Mouse (Mus musculus) liver, embryonic 16.5 days (tissue): Measurements from ENCODE around the gene Arglu1. TPM values are rescaled to one million over a fixed set of nuclear protein-coding genes. Genes with fewer than 3 reads are reported as not detected.

Experiments used
- ATAC-seq: fragments of 200-750 bp; cut with Nextera tagmentation; 2 replicates; pipeline ENCODE4 v1.8.0; 2017; ENCODE audit warnings: low read depth, mild to moderate bottlenecking, moderate number of reproducible peaks, moderate library complexity
- H3K27ac ChIP-seq: fragments of 300-500 bp; sonication (generic); 2 replicates; pipeline ENCODE4 v1.5.1; 2014; ENCODE audit warnings: mild to moderate bottlenecking, low read length
- H3K27me3 ChIP-seq: fragments of 300-500 bp; sonication (generic); 2 replicates; pipeline ENCODE4 v1.6.1; 2014; ENCODE audit warnings: low read depth, low read length, mixed read lengths; ENCODE audit not compliant: control insufficient read depth, insufficient read depth
- H3K36me3 ChIP-seq: fragments of 300-500 bp; sonication (generic); 2 replicates; pipeline ENCODE4 v1.6.1; 2014; ENCODE audit warnings: mild to moderate bottlenecking; ENCODE audit not compliant: control insufficient read depth, insufficient read depth
- H3K4me1 ChIP-seq: fragments of 300-500 bp; sonication (generic); 2 replicates; pipeline ENCODE4 v1.6.1; 2014; ENCODE audit warnings: low read depth, low read length, mixed read lengths; ENCODE audit not compliant: control insufficient read depth
- H3K4me2 ChIP-seq: fragments of 300-500 bp; sonication (generic); 2 replicates; pipeline ENCODE4 v1.6.1; 2014; ENCODE audit warnings: low read depth, low read length, mixed read lengths
- H3K4me3 ChIP-seq: fragments of 300-500 bp; sonication (generic); 2 replicates; pipeline ENCODE4 v1.5.1; 2014; ENCODE audit warnings: low read depth, mild to moderate bottlenecking, low read length
- H3K9ac ChIP-seq: fragments of 300-500 bp; sonication (generic); 2 replicates; pipeline ENCODE4 v1.6.1; 2014; ENCODE audit warnings: low read depth, low read length
- H3K9me3 ChIP-seq: fragments of 300-500 bp; sonication (generic); replicated peaks from 2 replicates; pipeline ENCODE4 v1.6.1; 2016; ENCODE audit warnings: low read length; ENCODE audit not compliant: control insufficient read depth
- WGBS: fragments of 180-500 bp; shearing (Covaris S2); extraction: QIAGEN DNeasy Blood & Tissue Kit; methylation state at CpG from one replicate; pipeline ENCODE4 v1.1.7; 2014; ENCODE audit not compliant: insufficient replicate concordance; 5-methylcytosine and 5-hydroxymethylcytosine counted together
- polyA plus RNA-seq: library from polyadenylated mRNA; unstranded; fragments of >200 nt; fragmentation: Nextera tagmentation; extraction: Ambion mirVana; gene quantifications from 2 replicates; pipeline ENCODE4 v1.2.1, GENCODE M21; 2015

Gene Arglu1
- polyA plus RNA-seq, 1 experiment from 2014 or later = 24.7 TPM

DNA sequence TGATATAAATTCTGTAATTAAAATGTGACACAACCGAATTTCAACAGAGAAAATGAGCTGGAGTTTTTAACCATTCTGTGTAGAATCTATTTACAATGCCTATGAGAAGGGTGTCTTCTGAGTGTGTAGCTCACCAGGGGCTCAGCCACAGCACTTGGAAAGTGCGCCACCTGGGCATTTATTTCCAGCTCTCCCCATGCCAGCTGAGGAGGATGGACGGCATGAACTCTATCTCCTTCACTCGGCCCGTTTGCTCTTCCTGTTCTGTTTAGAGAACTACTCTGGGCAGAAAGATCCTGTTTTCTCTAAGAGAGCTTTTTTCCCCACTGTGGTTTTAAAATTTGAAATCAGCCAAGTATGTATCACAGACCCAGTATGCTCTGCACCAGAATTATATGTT lies 37.0 kb downstream of the Arglu1 start:
- ATAC-seq = no peak
- Histone ChIP-seq H3K27ac (no peak overlapping the region), H3K4me2 (no peak overlapping the region), H3K4me3 (no peak overlapping the region), H3K9ac (no peak overlapping the region), H3K9me3 (no peaks in the 10 kb centered on the region), H3K4me1 (no peaks in the 10 kb centered on the region), H3K27me3 (peaks cover 3% of the 10 kb centered on the region), H3K36me3 (no peaks in the 10 kb centered on the region)
- WGBS = 22% methylated on average over 5 of the region's 5 CpGs

DNA sequence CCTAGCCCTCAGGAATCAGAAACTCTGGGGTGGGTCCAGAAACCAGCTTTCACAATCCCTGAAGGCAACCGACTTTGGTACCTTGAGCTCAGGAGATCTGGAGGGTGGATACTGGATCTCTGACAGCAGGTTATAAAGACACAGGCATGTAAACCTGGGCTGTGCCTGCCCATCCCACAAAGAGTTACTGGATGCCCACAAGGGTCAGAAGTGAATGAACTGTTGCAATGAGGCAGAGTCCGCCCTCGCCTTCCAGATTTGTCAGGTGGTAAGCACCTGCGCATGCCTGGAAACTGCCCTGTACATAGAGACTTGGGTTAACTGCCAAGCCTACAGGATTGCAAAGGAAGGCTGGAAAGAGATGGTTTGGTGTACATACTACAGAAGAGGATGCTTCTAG lies 37.9 kb downstream of the Arglu1 start:
- no peak overlapping the region for H3K4me2 ChIP-seq
- H3K27ac ChIP-seq = no peak overlapping the region
- ATAC-seq = no peak
- H3K27me3 ChIP-seq = no peaks in the 10 kb centered on the region
- H3K9ac ChIP-seq = no peak overlapping the region
- no peak overlapping the region for H3K4me3 ChIP-seq
- 75% methylated on average over 4 of the region's 4 CpGs for WGBS
- no peaks in the 10 kb centered on the region for H3K9me3 ChIP-seq
- H3K4me1 ChIP-seq = no peaks in the 10 kb centered on the region
- no peaks in the 10 kb centered on the region for H3K36me3 ChIP-seq

DNA sequence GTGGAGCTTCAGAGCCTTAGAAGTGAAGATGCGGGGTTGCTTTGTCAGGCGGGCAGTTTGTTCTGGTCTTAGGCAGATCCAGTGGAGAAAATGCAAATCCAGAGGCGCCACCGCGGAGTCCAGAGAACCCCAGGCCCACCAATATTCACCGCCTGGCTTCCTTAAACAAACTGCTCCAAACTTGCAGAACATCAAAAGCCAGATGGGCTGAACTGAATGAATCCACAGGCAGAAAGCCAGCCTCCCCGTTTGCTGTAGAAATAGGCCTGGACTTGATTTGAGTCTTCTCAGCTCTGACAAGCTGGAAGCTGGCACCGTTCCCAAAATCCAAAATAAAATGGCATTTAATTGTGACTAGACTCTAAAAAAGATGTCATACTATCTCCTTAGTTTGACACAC lies 40.4 kb downstream of the Arglu1 start:
- no peaks in the 10 kb centered on the region for H3K4me1 ChIP-seq
- 66% methylated on average over 8 of the region's 8 CpGs for whole genome bisulfite sequencing
- H3K4me2 ChIP-seq = no peak overlapping the region
- ATAC-seq = no peak
- H3K36me3 ChIP-seq = no peaks in the 10 kb centered on the region
- no peaks in the 10 kb centered on the region for H3K27me3 ChIP-seq
- H3K9me3 ChIP-seq = no peaks in the 10 kb centered on the region
- H3K9ac ChIP-seq = no peak overlapping the region
- H3K27ac ChIP-seq = no peak overlapping the region
- H3K4me3 ChIP-seq = no peak overlapping the region

DNA sequence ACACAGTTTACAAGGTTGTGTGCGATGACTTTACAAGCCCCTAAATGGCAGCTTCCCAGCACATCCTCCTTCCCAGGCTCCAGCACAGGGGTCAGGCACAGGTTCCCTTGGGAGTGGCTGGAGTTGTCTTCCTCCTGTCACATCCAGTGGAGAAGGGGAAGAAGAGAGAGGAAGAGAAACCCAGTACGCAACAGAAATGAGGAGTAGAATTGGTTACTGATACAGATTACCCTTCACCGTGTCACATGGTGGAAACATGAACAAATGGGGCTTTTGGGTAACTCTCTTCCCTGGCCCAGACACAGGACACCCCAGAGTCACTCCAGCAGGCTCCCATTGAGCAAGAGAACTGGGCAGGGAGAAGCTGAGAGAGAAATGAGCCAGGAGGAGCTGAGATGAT lies 40.8 kb downstream of the Arglu1 start:
- no peak overlapping the region for H3K27ac ChIP-seq
- WGBS = 65% methylated on average over 3 of the region's 3 CpGs
- ATAC-seq = no peak

DNA sequence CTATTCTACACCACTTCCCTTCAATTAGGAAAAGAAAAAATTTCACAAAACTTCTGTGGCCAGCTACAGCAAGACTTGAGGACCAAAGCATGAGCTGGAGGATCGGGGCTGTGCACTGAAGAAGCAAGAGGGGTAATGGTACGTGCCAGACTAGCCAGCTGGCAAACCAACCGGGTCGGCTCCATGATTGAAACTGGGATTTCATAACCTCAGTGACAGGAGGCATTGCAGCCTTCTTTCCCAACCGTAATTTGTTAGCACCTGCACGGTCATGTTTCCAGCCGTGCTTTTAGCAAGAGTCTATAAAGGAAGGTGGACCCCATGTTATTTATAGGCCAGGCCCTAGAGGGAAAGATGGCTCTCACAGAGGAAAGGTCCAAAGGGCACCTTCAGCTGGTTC lies 41.6 kb downstream of the Arglu1 start:
- no peak overlapping the region for H3K27ac ChIP-seq
- no peaks in the 10 kb centered on the region for H3K36me3 ChIP-seq
- no peaks in the 10 kb centered on the region for H3K9me3 ChIP-seq
- H3K9ac ChIP-seq = no peak overlapping the region
- H3K27me3 ChIP-seq = no peaks in the 10 kb centered on the region
- no peak overlapping the region for H3K4me2 ChIP-seq
- no peaks in the 10 kb centered on the region for H3K4me1 ChIP-seq
- H3K4me3 ChIP-seq = no peak overlapping the region
- 62% methylated on average over 7 of the region's 7 CpGs for WGBS
- no peak for ATAC-seq

More for the DNA sequence above, 40.8 kb downstream of the Arglu1 start:
- no peaks in the 10 kb centered on the region for H3K4me1 ChIP-seq
- H3K9ac ChIP-seq = no peak overlapping the region
- H3K4me2 ChIP-seq = no peak overlapping the region
- no peaks in the 10 kb centered on the region for H3K9me3 ChIP-seq
- no peaks in the 10 kb centered on the region for H3K36me3 ChIP-seq
- no peaks in the 10 kb centered on the region for H3K27me3 ChIP-seq
- no peak overlapping the region for H3K4me3 ChIP-seq

DNA sequence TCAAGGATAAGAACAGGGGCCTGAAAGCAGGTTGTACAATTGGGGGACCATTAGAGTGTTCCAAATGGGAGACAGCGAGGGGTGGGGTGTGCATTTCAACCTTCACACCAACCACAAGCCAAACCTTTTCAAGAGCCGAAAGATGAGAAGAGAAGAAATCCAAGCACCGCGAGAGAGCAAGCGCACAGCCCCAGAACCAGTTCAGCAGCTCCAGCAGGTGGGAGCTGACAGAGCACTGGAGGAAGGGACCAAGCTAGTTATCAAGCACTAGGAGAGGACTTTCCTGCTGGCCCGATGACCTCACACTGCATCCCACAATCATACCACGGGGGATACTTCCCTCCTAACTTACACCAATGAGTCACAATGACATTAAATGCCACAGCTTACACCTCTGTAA lies 42.5 kb downstream of the Arglu1 start:
- ATAC-seq = no peak
- Histone ChIP-seq H3K4me3 (no peak overlapping the region), H3K27me3 (no peaks in the 10 kb centered on the region), H3K36me3 (no peaks in the 10 kb centered on the region), H3K27ac (no peak overlapping the region), H3K4me1 (no peaks in the 10 kb centered on the region), H3K9me3 (no peaks in the 10 kb centered on the region), H3K4me2 (no peak overlapping the region), H3K9ac (no peak overlapping the region)
- WGBS = 65% methylated on average over 7 of the region's 7 CpGs

DNA sequence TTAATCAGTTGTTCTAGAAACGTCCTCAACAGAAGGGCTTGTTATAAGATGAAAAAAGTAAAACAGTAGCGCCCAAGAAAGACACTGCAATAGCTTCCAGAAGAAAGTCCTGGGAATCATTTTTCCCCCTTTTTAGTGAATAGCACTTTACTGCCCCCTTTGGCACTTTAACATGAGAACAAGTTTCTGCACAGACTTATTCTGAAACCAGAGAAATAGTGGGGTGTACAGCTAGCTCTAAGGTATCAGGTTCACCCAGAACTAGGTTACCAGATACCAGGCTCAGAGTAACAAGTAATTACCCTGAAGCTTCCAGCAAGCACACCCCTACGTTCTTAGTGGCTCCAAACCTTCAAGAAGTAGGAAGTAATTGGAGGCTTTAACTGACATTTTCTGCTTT lies 43.0 kb downstream of the Arglu1 start:
- WGBS = 55% methylated on average over 3 of the region's 3 CpGs
- H3K9me3 ChIP-seq = no peaks in the 10 kb centered on the region
- no peak overlapping the region for H3K4me2 ChIP-seq
- no peaks in the 10 kb centered on the region for H3K36me3 ChIP-seq
- no peaks in the 10 kb centered on the region for H3K4me1 ChIP-seq
- H3K27me3 ChIP-seq = no peaks in the 10 kb centered on the region
- no peak for ATAC-seq
- no peak overlapping the region for H3K27ac ChIP-seq
- no peak overlapping the region for H3K9ac ChIP-seq
- H3K4me3 ChIP-seq = no peak overlapping the region

DNA sequence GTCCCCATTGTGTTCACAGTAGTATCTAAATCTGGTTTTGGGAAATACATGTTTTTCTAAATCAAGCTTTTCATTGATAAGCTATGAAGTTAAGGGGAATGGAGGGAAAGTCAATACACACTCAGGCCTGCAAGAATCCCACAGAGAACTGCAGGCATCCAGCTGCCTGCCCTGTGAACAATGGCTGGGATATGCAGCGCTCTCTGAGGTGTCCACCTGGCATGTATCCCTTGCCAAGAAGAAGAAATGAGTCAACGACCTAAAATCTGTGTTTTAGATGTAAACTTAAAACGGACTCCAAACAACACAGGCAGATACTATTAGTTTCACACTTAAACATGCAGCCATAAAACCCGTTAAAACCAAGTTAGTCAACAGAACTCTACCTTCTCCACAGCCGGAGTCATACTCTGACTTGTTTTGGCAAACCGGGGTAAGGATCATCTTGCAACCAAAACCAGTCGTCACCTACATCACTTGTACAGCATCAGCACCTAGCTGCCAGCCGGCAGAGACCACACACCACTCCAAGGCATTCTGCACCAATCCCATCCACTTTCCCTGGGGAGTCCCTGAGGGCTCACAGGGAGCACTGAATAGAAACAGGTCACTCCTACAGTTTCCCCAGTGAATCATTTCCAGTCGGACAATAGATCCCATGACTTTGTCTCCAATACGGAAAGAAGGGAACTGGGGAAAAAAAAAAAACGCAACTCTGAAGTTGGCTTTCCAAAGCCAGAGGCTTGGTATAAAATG lies 46.0 kb downstream of the Arglu1 start:
- ATAC-seq = no peak
- H3K36me3 ChIP-seq = no peaks in the 10 kb centered on the region
- no peaks in the 10 kb centered on the region for H3K9me3 ChIP-seq
- WGBS = 66% methylated on average over 11 of the region's 11 CpGs
- H3K4me3 ChIP-seq = no peak overlapping the region
- no peaks in the 10 kb centered on the region for H3K27me3 ChIP-seq
- no peak overlapping the region for H3K9ac ChIP-seq
- no peak overlapping the region for H3K4me2 ChIP-seq
- H3K27ac ChIP-seq = no peak overlapping the region
- no peaks in the 10 kb centered on the region for H3K4me1 ChIP-seq

DNA sequence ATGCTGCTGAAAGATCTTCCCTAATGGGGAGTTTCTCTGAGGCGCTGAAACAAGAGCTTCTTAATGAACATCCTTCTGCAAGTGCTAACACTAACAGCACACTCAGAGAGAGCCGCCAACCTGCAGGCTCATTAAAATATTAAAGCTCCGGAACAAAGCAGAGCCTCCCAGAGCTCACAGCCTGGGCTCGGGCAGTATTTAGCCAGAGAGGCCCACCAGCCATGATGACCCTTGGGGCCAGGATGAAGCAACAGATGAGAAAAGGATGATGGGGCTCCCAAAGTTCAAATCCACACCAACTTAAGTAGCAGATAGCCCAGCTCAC lies 50.1 kb downstream of the Arglu1 start:
- Histone ChIP-seq H3K4me2 (no peak overlapping the region), H3K27me3 (no peaks in the 10 kb centered on the region), H3K27ac (no peak overlapping the region), H3K4me1 (no peaks in the 10 kb centered on the region), H3K4me3 (no peak overlapping the region), H3K9me3 (no peaks in the 10 kb centered on the region), H3K9ac (no peak overlapping the region), H3K36me3 (no peaks in the 10 kb centered on the region)
- ATAC-seq = no peak
- 44% methylated on average over 4 of the region's 4 CpGs for WGBS
